Mouse (Mus musculus) hindlimb bud, embryonic 11.5 days (tissue): ENCODE results near the gene Jazf1.

Experiments
- DNase-seq: peaks from one replicate; pipeline ENCODE4 v3.0.0-alpha.2; 2012; ENCODE audit warnings: low read depth, low spot score; ENCODE audit errors: extremely low spot score

Jazf1 gene

DNA sequence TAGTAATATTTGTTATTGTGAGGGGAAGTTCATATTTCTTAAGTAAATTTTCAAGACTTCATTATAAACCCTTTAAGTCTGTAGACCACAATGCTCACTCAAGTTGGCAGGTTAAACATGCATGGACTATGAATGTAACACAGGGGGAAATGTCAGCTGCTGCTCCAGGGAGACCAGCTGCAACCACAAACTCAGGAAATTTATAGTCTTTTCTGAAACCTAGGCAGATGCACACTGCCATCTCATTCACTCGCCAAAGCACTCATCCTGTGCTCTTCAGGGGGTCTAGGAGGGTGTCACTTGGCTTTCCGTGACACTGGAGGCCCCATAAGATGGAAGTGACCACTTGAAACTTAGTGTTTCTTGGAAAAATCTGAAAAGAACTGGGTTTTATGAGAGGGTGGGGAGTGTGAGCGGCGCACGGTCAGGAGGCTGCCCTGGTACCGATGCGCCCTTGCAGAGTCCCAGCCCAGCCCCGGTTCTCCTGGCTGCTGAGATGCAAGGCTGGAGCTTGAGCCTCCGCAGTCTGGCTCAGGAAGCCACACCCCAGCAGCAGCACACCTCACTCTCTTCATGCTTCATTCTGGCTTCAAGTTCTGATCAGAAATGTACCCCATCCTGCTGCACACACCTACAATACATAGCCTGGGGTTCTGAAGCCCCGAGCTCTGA lies 251.1 kb downstream of the Jazf1 start:
- no peak for DNase-seq

DNA sequence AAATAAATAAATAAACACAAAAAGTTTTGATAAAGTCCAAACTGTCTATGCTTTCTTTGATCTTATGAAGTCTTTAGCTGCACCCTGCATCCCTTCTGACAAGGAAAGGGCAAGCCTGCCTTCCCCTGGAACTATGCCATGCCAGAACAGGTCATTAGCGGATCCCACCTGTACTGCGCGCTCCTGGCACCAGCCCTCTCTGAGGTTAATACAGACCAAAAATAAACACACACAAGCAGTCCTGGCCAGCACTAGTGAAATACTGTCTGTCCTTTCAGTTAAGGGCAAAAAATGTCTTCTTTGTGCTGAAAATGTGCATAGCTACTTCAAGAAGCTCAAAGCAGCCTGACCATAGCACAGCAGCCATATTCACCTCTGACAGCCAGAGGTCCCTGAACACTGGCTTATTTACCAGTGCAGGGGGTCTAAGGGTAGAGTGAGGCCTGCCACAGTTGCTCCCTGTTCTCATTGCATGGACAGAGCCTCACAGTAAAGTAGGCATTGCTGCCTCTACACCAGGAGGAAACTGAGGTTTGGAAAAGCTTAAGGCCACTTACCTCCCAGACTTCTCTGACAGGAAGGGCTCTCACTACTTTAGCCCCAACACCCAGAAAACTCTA lies 263.1 kb downstream of the Jazf1 start:
- no peak for DNase-seq

DNA sequence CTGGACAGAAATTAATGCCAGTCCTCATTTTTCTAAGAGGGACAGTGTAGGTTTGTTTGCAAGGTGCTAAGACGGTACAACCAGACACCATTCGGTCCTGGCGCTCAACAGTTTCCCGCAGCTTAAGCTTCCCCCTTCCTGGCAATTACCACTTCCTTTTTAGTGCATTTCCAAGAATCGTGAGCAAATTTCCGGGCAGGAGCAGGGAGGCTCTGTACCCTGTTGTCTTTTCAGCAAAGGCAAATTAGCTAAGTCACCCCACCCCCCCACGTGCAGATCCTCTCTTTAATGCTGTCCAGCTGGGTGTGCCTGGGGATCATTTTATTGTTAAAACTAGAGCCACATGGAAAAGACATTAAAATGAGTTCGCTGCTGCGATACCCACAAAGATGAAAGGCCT lies 266.2 kb downstream of the Jazf1 start:
- DNase-seq, result no peak

DNA sequence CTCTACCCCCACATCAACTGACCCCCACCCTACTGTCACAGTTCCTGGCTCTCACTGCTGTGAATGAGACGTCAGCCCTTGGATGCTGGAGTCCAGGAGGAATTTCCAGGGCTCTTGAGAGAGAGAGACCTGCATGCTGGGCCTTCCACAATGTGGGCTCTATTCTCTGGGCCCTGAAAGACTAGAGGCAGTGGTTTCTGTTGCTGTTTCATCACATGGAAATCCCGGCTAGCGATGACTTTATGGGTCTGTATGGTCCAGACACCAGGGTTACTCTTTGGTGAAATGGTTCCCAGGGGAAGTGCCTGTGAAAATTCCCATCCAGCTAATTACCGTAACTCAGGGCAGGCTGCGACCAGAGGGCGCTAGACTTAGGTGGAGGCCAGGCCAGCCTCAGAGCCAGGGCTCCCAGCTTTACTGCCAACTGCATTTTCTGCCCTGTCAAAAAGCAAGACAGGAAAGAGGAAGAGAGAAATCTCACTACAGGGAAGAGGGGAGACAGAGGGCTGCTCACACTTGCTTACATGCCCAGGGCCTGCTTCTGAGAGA lies 271.1 kb downstream of the Jazf1 start:
- DNase-seq, result no peak

DNA sequence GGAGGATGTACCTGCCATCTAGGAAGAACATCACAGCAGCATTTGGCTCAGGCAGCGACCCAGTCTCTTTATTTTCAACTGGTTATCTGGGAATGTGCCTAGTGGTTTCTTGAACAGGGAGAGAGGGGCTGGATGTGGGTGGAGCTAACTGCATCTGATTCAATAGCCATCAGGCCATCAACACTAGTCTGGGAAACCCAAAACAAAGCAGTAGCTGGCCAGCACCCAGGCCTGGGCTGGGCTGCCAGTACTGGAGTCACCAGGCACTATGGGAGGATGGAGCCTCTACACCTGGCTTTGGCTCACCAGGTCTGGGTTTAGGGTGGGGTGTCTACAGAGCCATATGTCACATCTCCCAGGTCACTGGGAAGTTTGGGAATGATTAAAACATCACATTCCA lies 271.7 kb downstream of the Jazf1 start:
- DNase-seq, result no peak

DNA sequence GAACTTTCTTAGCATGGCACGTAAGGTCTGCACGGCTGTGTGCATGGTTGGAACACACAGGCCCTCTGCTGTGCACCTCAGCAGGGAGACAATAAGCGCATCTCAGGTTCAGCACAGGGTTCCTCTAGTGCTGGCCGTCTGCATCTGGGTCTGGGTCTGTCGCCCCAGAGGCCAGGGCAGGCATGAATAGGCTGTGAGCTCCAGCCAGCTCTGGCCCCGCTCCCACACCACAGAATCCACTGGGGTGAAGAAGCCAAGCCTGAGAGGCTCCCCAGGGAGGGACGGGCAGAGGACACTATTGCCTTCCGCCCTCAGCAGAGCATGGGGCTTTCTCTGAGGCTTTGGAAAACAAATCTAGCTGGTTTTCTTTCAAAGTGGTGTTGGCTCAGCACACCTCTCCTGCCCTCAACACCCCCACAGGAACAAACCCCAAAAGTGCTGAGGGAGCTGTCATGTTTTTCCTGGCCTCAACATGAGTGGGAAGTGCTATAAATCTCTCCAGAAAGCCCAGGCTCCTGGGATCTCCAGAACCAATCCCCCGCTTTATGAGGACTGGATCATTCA lies 272.3 kb downstream of the Jazf1 start:
- DNase-seq, result no peak

DNA sequence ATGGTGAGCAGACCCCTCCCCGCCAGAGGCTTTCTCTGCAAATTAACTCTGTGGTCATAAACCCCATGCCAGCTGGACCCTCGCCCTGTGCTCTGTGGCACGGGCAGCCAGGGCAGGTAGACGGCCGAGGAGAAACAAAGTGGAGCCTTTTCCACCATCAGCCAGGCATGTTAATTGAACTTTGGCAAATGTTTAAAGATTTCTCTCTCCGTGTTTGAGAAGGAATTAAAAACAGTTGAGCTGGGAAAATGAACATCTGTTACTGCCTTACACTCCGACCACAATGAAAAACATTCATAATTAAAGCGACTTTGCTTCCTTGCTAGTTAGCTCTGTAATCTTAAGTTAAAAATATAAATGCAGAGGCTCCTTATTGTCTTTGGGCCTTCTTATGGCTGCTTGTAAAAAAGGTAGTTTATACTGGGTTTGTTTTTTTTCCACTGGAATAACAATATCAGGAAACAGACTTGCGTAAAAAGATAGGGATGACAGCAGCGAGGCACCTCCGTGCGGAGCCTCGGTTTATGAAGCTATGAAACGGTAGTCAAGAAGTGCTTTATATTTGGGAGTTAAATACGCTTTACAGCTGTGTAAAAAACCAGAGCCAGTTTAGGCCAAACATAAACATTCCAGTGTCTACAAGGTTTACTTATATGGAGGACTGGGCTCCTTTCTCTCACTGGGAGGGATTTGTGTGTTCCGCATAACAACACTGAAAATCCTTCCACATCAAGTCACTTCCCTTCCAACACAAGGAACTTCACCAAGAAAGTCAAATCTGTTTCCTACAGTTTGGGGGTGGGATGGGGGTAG lies 273.2 kb downstream of the Jazf1 start:
- no peak for DNase-seq

DNA sequence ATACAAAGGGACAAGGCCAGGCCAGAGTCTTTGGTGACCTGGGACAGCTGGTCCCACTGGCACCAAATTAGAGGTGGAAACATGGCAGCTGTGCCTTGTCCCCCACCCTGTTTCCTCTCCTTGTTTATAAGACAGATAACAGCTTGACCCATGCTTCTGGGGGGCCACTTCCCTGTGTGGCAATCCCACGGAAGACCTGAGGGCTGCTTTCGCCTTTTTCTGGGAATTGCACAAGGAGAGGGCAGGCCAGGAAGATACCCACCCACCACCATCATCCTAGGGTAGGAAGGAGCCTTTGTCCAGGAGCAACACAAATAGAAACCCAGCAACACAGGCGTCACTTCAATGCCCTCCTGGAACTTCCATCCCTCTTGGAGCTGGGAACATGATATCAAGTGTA lies 276.0 kb downstream of the Jazf1 start:
- no peak for DNase-seq

DNA sequence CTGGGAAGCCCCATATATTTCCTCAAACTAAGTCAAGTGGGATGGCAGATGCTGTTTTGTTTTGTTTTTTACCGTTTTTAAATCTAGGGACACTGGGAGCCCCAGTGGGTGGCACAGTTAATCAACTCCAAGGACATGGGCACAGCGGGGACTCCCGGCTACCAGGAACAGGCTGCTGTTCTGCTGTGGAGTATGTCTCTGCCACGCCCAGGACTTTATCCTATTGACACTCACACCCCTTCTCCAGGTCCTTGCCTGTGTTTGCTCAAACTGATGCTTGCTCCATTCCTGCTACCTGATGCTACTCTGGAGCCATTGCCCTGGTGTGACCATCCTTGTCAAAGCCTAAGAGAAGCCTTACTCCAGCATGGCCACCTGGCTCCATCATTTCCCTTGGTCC lies 277.6 kb downstream of the Jazf1 start:
- DNase-seq, result no peak

DNA sequence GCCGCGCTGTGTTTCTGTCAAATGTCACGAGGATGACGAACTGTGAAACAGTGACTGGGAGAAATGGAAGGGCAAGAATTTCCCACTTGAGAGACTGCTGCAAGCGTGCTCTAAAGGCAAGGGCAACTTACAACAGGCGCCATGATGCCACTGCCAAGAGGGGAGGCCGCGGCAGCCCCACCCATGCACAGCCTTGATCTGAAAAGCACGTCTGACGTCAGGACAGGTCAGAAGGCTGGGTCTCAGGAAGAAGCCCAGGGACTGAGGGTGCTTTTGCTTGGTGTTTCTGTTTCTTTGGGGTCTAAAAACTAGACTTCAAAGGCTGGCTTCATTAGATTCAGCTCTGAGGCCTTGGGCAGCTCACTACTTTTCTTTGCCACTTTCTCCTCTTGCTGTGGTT lies 278.1 kb downstream of the Jazf1 start:
- DNase-seq, result no peak

DNA sequence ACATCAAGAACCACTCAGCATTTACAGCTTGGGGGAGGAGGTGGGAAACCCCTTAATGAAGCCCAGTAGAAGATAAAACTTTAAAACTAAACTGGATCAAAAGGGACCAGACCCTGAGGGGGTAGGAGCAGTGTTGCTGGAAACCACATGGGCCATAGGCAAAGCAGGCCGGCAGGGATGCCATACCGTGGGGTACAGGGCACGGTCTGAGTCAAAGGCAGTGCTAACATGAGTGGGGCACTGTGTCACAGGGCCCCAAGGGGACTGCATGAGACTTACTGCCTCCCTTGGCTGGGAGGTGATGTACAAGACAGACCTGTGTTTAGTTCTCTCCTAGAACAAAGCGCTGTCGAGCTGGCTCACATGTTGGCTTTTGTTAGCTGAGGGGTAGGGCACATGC lies 288.9 kb downstream of the Jazf1 start:
- no peak for DNase-seq

DNA sequence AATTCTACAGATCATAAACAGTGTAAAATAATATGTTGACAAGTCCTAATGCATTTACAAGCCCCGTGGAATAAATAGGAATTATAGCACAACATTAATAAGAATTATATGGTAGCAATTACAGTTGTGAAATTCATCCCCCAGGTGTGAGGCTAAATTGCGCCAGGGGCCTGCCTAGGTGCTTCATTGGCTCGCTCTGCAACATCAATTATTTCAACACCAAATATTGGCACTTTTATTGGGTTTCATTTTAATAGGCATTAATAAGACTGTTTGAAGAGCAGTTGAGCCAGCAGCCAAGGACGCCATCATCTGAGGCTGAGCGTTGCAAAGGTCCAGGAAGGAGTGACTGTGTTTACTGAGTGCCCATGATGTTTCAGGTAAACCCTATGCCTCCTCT lies 289.9 kb downstream of the Jazf1 start:
- peak; percentile 73 for DNase-seq

DNA sequence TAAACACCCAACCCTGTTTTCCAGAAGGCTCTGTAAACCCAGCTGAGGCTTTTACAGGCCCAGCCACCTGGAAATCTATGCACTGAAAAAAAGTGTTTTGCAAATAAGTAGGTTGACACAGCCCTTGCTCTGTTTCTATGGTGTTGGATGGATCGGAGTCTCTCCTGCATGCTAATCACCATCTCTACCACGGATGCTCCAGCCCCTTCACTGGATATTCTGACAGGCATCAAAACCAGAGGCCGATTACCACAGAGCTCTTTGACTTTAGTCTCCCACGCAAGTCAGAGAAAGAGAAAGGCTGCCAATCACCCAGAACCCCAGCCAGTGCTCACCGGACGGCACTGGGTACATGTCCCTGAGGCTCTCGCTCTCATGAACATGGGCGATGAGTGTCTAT lies 291.4 kb downstream of the Jazf1 start:
- no peak for DNase-seq

DNA sequence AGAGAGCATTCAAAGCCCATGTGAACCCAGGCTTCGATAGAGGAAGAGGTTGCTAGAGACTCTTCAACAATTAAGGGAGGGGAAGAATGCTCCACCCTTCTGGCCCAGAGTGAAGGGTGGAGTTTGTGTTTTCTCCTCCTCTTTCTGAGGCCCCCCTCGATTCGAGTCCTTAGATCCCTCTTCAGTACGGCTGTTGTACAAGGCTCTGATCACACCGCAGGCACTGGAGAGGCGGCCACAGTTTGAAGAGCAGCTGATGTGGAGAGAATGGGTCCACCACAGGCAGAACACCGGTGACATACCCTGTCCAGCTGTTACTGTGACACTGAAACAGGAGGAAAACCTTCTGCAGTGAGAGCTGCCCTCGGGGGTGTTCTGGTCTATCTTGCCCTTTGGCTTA lies 292.5 kb downstream of the Jazf1 start:
- DNase-seq, result no peak

DNA sequence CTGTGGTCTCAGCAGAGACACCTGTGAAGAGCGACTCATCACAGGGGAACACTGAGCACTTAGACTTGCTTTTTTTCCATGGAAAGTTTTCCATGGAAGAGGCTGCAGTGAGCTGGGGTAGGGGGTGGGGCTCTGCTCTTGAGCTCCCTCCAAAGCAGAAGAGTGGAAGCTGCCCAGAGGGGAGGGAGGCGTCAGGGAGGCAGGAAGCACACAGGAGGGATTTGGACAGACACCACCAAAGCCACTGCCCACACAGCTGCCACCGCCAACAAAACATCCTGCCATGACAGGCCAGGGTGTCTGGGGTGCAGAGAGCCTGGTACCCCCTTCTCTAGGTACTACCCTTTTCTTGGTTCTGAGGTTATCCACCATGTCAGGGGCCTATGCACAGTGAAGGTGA lies 293.1 kb downstream of the Jazf1 start:
- no peak for DNase-seq

DNA sequence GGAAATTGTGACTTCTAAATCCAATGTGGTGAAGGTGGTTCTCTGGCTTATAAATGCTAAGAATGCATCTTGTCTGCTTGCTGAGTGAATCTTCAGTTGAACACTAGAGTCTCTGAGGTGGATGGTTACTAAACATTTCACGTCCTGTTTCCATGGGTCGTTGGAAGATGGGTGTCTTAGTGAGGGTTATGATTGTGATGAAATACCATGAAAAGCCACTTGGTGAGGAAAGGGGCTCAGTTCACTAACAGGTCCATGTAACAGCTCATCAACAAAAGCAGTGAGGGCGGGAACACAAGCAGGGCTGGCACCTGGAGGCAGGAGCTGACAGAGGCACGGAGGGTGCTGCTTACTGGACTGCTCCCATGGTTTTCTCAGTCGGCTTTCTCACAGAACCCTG lies 295.3 kb downstream of the Jazf1 start:
- no peak for DNase-seq

DNA sequence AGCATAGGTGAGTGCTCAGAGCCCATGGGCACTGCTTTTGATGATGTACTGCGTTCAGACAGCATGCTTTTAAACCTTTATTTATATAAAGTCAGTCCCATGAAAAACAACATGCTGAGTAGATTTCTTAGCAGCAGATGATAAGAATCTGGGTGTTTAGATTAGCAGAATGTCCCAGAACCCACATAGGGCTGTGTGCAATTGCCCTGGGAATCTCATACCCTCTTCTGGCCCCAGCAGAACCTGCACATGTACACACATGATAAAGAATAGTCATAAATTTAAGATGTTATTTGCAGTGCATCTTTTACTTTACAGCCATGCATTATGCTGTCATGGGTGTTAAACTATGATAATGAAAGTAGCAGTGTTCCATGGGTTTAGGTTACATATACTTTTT lies 297.6 kb downstream of the Jazf1 start:
- DNase-seq, result no peak

DNA sequence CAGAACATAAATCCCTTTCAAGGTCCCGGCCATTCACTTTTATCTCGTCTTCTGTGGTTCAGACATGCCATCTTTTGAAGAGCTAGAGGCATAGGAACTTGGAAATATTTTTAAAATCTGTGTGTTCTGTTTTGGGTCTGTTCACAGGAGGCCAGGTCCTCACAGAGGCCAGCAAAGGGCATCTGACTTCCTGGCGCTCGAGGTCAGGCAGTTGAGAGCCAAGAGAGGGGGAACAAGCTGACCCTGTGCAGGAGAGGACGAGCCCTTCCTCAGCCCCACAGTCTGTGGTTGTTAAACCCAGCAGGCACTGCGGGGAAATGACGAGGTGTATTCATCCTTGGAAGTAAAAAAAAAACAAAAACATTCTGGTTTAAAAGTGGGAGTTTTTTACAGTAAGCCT lies 303.2 kb downstream of the Jazf1 start:
- DNase-seq, result no peak

DNA sequence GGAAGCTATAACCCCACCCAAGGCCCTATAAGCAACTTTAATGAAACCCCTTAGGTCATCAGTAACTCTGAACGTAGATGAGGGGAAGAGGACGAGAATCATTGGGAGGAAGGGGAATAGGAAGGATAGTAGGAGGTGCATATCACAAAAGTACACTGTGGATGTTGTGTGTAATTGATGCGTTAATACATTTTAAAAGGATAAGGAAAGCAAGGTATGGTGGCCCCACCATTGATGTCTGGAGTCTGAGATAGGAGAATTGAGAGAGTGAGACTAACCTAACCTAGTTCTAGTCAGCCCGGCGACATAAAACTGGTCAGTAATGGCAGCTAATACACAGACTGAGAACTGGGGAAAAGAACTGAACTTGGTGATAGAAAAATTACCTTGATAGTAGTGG lies 315.6 kb downstream of the Jazf1 start:
- DNase-seq, result no peak

DNA sequence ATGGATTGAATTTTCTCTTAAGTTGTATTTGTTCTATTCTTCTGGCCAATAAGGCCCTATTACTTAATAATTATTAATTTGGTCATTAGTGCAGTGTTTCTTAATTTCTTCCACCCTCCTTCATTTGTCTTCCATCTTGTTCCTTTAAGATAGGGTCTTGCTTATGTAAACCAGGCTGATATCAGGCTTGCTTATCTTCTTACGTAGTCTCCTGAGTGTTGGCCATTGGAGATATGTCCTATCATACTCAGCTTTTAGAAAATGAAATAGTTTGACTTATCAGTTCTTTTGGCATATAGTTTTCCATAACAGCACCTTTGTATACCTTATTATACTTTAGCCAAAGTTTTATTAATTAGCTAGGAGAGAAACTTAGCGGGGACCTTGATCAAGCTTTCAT lies 333.8 kb downstream of the Jazf1 start:
- DNase-seq, result no peak

DNA sequence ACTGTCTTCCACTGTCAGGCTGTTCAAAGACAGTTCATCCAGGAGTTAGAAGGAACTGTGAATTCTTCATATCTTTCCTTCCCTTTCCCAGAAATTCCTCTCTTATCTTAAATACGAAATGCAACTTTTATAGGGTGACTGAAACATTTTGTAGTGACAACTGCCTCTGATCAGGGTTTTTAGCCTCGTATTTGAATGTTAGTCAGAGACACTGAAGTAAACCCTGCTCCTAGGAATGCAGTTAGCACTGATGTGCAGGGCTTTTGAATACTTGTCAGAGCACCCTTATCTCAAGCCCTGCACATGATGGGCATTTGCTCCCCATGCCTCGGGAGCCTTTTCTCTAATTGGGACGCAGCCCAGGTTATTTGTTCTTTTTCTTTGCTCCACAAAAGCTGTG lies 338.1 kb downstream of the Jazf1 start:
- DNase-seq, result no peak
